Mouse (Mus musculus) forebrain, embryonic 12.5 days (tissue): ENCODE results near the gene Htr1d. TPM values are rescaled to one million over a fixed set of nuclear protein-coding genes. Genes with fewer than 3 reads are reported as not detected.

ENCODE experiments used
- ATAC-seq: fragments of 200-750 bp; cut with Nextera tagmentation; 2 replicates; pipeline ENCODE4 v1.8.0; 2017; ENCODE audit warnings: moderate TSS enrichment; ENCODE audit not compliant: low FRiP score
- H3K27ac ChIP-seq: fragments of 300-500 bp; sonication (generic); 2 replicates; pipeline ENCODE4 v1.5.1; 2016; ENCODE audit warnings: mild to moderate bottlenecking
- H3K27me3 ChIP-seq: fragments of 300-500 bp; sonication (generic); 2 replicates; pipeline ENCODE4 v1.6.1; 2016; ENCODE audit warnings: mild to moderate bottlenecking
- H3K36me3 ChIP-seq: fragments of 300-500 bp; sonication (generic); replicated peaks from 2 replicates; pipeline ENCODE4 v1.6.1; 2016; ENCODE audit warnings: mild to moderate bottlenecking
- H3K4me1 ChIP-seq: fragments of 300-500 bp; sonication (generic); 2 replicates; pipeline ENCODE4 v1.6.1; 2016
- H3K4me2 ChIP-seq: fragments of 300-500 bp; sonication (generic); 2 replicates; pipeline ENCODE4 v1.6.1; 2016; ENCODE audit warnings: mild to moderate bottlenecking, moderate library complexity
- H3K4me3 ChIP-seq: fragments of 300-500 bp; sonication (generic); replicated peaks from 2 replicates; pipeline ENCODE4 v1.5.1; 2016; ENCODE audit warnings: mild to moderate bottlenecking
- H3K9ac ChIP-seq: fragments of 300-500 bp; sonication (generic); 2 replicates; pipeline ENCODE4 v1.6.1; 2016; ENCODE audit warnings: mild to moderate bottlenecking
- H3K9me3 ChIP-seq: fragments of 300-500 bp; sonication (generic); 2 replicates; pipeline ENCODE4 v1.6.1; 2016
- WGBS: fragments of 180-500 bp; shearing (Covaris S2); methylation state at CpG from one replicate; pipeline ENCODE4 v1.1.7; 2016; 5-methylcytosine and 5-hydroxymethylcytosine counted together
- polyA plus RNA-seq: library from polyadenylated mRNA; unstranded; fragments of >200 nt; fragmentation: Nextera tagmentation; extraction: Ambion mirVana; gene quantifications from 2 replicates; pipeline ENCODE4 v1.2.1, GENCODE M21; 2016

Htr1d gene
- polyA plus RNA-seq, 1 experiment from 2014 or later: 0.59 TPM

DNA sequence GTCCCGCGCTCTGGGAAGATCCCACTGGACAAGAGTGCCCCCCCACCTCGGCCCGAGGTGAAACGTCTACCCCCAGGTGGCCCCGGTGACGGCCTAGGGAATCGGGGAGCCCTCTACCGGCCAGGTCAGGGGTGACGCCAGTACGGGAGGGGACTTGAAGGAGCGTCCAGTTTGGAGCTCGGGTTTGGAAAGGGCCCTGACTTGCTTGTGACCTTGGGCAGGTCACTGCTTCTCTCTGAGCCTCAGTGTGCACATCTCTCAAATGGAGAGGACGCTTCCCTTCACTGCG, 1.6 kb downstream of the Htr1d start:
- Histone ChIP-seq H3K4me1 (peaks cover 15% of the 10 kb centered on the region), H3K4me2 (peak overlapping the region; percentile 90), H3K36me3 (no peaks in the 10 kb centered on the region), H3K9me3 (no peaks in the 10 kb centered on the region), H3K27ac (no peak overlapping the region), H3K4me3 (peak overlapping the region; percentile 48), H3K27me3 (peaks cover 75% of the 10 kb centered on the region), H3K9ac (peak overlapping the region; percentile 56; the same call in 1 of the 2 replicates)
- no peak for ATAC-seq
- 1% methylated on average over 15 of the region's 15 CpGs for WGBS

DNA sequence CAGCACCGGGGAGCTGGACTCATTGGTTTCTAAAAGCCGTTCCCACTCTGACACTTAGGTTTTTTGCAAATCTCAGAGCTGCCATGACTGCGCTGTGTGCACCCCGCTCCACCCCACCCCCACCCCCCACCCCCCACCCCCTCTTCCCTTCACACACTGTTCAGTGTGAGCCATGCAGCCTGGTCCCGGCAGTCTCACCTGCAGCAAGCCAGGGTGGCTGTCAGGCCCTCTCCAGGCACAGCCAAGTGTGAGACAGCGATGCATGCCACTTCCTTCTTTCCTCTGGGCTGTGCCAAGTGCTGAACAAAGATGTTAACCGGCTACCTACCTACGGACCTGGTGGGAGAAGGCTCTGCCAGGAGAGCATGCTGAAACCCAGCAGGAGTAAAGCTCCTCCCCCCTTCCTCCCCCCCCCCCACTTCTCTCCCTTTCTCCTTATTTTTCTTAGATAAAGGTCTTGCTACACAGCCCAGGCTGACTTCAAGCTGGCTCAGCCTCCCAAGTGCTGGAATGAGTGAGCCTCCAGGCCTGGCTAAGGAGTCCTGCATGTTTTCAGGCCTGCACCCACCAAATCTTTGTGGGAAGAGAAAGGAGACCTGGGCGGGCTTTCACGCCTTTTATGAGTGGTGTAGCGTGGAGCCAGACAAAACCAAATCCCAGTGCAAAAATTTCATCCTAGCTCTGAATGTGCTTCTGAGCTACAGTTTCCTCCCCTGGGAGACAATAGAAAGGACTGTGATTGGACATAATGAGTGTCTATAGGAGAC, 7.5 kb downstream of the Htr1d start:
- Histone ChIP-seq H3K4me1 (peaks cover 15% of the 10 kb centered on the region), H3K27ac (peak overlapping the region; percentile 59; the same call in 1 of the 2 replicates), H3K4me2 (0 out of 2 replicates have a peak overlapping the region, but pooled peaks have one; percentile 8), H3K36me3 (no peaks in the 10 kb centered on the region), H3K27me3 (peaks cover 23% of the 10 kb centered on the region), H3K9ac (0 out of 2 replicates have a peak overlapping the region, but pooled peaks have one; percentile 12), H3K4me3 (no peak overlapping the region), H3K9me3 (no peaks in the 10 kb centered on the region)
- WGBS: 18% methylated on average over 11 of the region's 11 CpGs
- no peak for ATAC-seq

DNA sequence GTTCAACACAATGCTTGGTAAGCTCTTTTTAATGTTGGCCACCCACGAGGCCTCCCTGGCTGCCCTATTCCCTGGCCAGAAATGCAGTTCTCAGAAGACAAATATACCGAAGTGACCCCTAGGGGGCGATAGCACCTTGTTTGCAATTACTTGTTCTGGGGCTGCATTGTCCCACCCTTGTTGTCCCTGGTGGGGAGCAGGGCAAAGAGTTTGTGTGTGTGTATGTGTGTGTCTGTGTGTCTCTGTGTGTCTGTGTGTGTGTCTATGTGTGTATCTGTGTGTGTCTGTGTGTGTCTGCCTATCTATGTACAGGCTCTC, 8.0 kb downstream of the Htr1d start:
- Histone ChIP-seq H3K4me3 (no peak overlapping the region), H3K4me2 (0 out of 2 replicates have a peak overlapping the region, but pooled peaks have one; percentile 8), H3K36me3 (no peaks in the 10 kb centered on the region), H3K9ac (no peak overlapping the region), H3K27me3 (peaks cover 18% of the 10 kb centered on the region; the same call in 1 of the 2 replicates), H3K27ac (no peak overlapping the region), H3K4me1 (peaks cover 15% of the 10 kb centered on the region), H3K9me3 (no peaks in the 10 kb centered on the region)
- 3% methylated on average over 3 of the region's 3 CpGs for WGBS
- 0 out of 2 replicates have a peak, but pooled peaks have one; percentile 27 for ATAC-seq

DNA sequence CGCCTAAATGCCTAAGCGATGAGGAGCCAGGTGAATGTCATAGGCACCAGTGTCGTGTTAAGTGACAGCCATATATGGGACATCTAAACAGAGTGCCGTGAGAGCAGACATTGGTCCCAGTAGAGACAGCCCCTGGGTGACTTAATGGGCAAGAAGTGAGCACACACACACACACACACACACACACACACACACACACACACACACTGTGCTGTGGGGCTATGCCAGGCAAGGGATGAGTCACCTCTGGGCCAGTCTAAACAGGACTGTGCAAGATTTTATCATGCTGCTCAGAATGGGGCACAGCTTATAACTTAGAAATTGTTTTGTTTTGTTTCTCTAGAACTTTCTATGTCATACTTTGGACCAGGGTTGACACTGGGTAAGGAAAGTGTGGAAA, 10.7 kb downstream of the Htr1d start:
- Histone ChIP-seq H3K9me3 (no peaks in the 10 kb centered on the region), H3K27ac (no peak overlapping the region), H3K4me2 (no peak overlapping the region), H3K36me3 (no peaks in the 10 kb centered on the region), H3K4me3 (no peak overlapping the region), H3K9ac (no peak overlapping the region), H3K27me3 (peaks cover 11% of the 10 kb centered on the region; the same call in 1 of the 2 replicates), H3K4me1 (peaks cover 15% of the 10 kb centered on the region)
- 97% methylated on average over 4 of the region's 4 CpGs for WGBS
- no peak for ATAC-seq

DNA sequence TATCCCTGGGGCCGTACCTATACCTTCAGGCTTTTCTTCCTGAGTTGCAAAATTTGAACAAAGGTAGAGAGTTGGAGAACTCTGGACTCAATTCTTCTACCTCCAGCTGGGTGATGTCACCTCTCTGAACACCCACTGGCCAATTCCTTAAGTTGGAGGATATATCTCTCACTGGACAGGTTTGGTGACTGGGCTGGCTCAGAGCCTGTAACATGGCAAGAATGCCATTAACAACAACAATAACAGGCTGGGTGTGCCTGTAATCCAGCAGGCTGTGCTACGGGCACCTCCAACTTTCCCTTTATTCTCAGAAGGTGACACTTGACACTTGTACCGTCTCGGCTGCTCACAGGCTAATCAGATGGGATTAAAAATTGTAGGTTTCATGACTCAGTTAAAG, 15.8 kb downstream of the Htr1d start:
- Histone ChIP-seq H3K9ac (no peak overlapping the region), H3K27me3 (no peaks in the 10 kb centered on the region), H3K4me1 (no peaks in the 10 kb centered on the region), H3K9me3 (no peaks in the 10 kb centered on the region), H3K27ac (no peak overlapping the region), H3K36me3 (no peaks in the 10 kb centered on the region), H3K4me2 (no peak overlapping the region), H3K4me3 (no peak overlapping the region)
- ATAC-seq: no peak
- WGBS: 52% methylated on average over 4 of the region's 4 CpGs

DNA sequence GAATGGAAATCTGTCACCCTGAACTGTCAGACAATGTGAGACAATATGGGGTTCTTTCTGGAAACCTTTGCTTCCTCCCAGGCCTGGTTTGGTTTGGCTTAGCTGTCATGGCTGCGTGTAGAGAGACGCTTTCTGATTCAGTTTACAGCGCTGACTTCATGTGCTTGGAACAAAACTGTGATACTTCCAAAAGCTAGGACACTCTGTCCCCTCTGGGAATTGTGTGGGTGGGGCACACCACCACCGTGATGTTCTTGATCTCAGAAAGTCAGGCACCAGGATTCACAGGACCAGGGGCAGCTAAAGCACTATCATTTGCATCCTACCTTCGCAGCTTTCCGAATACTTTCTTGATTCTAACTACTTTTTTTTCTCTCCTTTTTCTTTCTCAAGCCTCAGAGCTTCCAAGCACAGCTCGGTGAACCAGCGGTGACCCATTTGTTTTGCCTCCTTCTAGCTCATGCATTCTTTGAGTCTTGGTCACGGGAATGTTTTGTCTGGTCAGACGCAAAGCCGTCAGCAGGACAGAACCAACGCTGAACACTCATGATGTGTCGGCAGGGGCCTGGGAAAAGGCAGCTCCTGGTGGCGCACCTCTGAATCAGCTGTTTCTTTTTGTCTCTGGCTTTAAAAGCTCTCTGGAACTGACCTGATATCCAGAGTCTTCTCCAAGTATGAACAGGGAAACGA, 18.2 kb downstream of the Htr1d start:
- Histone ChIP-seq H3K4me3 (no peak overlapping the region), H3K27ac (no peak overlapping the region), H3K36me3 (no peaks in the 10 kb centered on the region), H3K9ac (no peak overlapping the region), H3K9me3 (no peaks in the 10 kb centered on the region), H3K4me2 (no peak overlapping the region), H3K27me3 (no peaks in the 10 kb centered on the region), H3K4me1 (no peaks in the 10 kb centered on the region)
- WGBS: 68% methylated on average over 15 of the region's 15 CpGs
- ATAC-seq: no peak

DNA sequence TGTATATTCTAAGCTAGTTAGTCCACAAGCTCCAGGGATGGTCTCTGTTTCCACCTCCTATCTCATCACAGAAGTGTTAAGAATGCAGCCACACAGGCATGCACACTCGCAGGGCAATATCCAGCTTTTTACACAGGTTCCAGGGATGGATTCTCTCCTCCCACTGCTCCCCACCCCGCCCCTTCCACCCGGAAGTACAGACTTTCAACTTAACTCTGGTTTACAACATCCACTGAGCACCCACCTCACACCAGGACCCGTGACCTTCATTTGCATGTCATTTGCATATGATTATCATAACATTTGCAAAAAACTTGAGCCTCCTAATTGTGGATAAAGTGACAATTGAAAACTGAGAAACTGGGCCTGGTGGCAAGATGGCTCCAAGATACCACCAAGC, 21.2 kb downstream of the Htr1d start:
- no peak overlapping the region for H3K27ac ChIP-seq
- no peak for ATAC-seq
- 84% methylated on average over 4 of the region's 4 CpGs for WGBS

DNA sequence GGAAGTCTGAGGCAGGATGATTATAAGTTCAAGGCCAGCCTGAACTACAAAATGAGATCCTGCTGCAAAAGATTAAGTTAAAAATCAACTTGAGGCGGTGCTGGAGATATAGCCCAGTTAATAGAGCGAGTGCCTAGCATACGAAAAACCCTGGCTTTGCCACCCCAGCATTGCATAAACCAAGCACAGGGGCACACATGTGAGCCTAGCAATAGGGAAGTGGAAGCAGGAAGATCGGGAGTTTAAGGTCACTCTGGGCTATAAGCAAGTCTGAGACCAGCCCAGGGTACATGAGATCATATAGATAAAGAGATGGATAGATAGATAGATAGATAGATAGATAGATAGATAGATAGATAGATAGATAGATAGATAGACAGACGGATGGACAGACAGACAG, 26.5 kb downstream of the Htr1d start:
- H3K27me3 ChIP-seq: no peaks in the 10 kb centered on the region
- ATAC-seq: no peak
- no peaks in the 10 kb centered on the region for H3K4me1 ChIP-seq
- H3K4me3 ChIP-seq: no peak overlapping the region
- H3K9me3 ChIP-seq: no peaks in the 10 kb centered on the region
- no peak overlapping the region for H3K27ac ChIP-seq
- H3K9ac ChIP-seq: no peak overlapping the region
- H3K36me3 ChIP-seq: no peaks in the 10 kb centered on the region
- 89% methylated on average over 5 of the region's 5 CpGs for WGBS
- no peak overlapping the region for H3K4me2 ChIP-seq

More for the DNA sequence above, 21.2 kb downstream of the Htr1d start:
- Histone ChIP-seq H3K9me3 (no peaks in the 10 kb centered on the region), H3K4me3 (no peak overlapping the region), H3K4me1 (no peaks in the 10 kb centered on the region), H3K9ac (no peak overlapping the region), H3K36me3 (no peaks in the 10 kb centered on the region), H3K4me2 (no peak overlapping the region), H3K27me3 (no peaks in the 10 kb centered on the region)

DNA sequence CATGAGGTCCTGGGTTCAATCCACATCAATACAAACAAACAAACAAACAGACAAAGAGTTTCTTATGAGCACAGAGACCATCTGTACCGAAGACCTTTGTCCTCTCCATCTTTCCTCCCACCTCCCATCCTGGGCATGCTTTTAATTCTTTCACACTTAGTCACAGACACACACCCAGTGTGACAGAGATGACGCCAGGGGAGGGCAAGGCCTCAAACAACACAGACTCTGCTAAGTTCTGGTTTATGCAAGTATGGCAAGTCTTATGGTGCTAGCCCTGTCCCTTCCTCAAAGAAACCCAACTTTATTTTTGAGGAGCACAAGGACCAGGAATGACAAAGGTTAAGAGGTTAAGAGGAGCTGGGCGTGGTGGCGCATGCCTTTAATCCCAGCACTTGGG, 26.9 kb downstream of the Htr1d start:
- 93% methylated on average over 4 of the region's 4 CpGs for WGBS
- no peak for ATAC-seq

DNA sequence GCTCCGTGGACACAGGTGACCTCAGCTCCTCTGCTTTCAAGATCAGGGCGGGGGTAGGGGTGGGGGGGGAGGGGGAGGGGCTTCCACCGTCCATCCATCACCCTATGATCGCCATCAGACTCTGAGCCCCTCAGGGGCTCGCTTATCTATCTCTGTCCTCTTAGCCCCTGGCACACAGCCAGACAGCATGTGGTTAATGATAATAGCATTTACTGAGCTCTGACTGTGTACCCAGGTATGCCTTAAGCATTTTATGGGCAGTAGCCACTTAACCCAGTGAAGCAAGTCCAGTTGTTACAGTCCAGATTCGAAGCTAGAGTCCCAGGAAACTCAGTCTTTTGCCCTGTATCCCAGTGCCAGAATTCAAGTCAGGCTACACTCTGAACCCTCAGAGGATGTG, 28.2 kb downstream of the Htr1d start:
- WGBS: 30% methylated on average over 6 of the region's 6 CpGs
- ATAC-seq: no peak
- no peaks in the 10 kb centered on the region for H3K27me3 ChIP-seq
- no peak overlapping the region for H3K4me2 ChIP-seq
- no peak overlapping the region for H3K4me3 ChIP-seq
- H3K9me3 ChIP-seq: no peaks in the 10 kb centered on the region
- peaks cover 4% of the 10 kb centered on the region; the same call in 1 of the 2 replicates for H3K4me1 ChIP-seq
- no peak overlapping the region for H3K9ac ChIP-seq
- H3K36me3 ChIP-seq: no peaks in the 10 kb centered on the region
- H3K27ac ChIP-seq: no peak overlapping the region

More for the DNA sequence above, 26.9 kb downstream of the Htr1d start:
- Histone ChIP-seq H3K36me3 (no peaks in the 10 kb centered on the region), H3K4me2 (no peak overlapping the region), H3K4me3 (no peak overlapping the region), H3K27ac (no peak overlapping the region), H3K4me1 (peaks cover 4% of the 10 kb centered on the region; the same call in 1 of the 2 replicates), H3K9ac (no peak overlapping the region), H3K27me3 (no peaks in the 10 kb centered on the region), H3K9me3 (no peaks in the 10 kb centered on the region)

DNA sequence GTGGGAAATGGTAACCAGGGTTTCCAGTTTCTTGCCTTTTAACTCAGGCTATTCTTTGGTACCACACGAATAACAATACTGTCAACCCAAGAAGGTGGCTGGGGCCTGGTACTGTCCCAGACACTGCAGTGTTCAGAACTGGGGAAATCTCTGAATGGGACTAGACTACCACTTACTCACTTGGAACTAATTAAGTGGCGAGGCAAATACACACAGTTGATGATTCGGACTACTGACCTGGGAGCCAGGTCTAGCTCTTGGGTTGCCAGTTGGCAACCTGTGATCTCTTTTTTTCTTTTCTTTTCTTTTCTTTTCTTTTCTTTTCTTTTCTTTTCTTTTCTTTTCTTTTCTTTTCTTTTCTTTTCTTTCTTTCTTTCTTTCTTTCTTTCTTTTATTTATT, 29.0 kb downstream of the Htr1d start:
- H3K4me2 ChIP-seq: no peak overlapping the region
- no peaks in the 10 kb centered on the region for H3K36me3 ChIP-seq
- no peaks in the 10 kb centered on the region for H3K9me3 ChIP-seq
- WGBS: 82% methylated on average over 3 of the region's 3 CpGs
- H3K27me3 ChIP-seq: no peaks in the 10 kb centered on the region
- H3K9ac ChIP-seq: no peak overlapping the region
- peaks cover 4% of the 10 kb centered on the region; the same call in 1 of the 2 replicates for H3K4me1 ChIP-seq
- no peak overlapping the region for H3K4me3 ChIP-seq
- no peak for ATAC-seq
- no peak overlapping the region for H3K27ac ChIP-seq

DNA sequence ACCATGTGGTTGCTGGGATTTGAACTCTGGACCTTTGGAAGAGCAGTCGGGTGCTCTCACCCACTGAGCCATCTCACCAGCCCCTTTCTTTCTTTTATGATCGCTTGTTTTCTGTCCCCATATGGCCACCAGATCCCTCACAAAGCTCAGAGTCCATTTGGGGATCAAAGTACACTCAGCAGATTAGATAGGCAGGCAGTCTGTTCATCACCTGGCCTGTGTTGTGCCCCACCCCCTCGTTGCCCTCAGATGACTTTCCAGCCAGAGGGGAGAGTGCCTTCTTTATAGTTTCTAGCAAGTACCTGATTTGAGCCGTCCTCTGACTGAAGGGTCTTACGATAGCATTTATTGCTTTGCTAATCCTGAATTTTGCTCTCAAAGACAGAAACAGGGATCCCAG, 29.5 kb downstream of the Htr1d start:
- Histone ChIP-seq H3K27me3 (no peaks in the 10 kb centered on the region), H3K9me3 (no peaks in the 10 kb centered on the region), H3K36me3 (no peaks in the 10 kb centered on the region), H3K4me1 (peaks cover 4% of the 10 kb centered on the region; the same call in 1 of the 2 replicates), H3K4me3 (no peak overlapping the region), H3K4me2 (no peak overlapping the region), H3K27ac (no peak overlapping the region), H3K9ac (no peak overlapping the region)
- WGBS: 82% methylated on average over 5 of the region's 5 CpGs
- ATAC-seq: no peak

DNA sequence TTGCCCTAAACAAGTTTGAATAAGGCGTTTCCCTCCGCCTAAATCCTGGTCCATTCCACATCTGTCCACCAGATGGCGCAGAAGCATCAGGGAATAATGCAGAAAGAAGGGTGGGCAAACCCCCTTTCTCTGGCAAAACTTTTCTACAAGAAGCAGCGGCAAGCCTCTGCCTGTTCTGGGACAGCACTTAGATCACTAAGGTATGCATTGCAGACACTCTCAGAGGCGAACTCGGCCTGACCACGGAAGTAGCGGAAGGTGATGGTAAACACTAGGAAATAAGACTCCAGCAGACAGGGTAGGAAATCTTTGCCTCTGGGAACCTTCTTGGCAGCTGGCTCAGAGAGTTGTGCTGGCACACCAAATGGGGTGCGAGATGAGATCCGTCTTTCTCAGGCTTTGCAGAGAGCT, 31.5 kb downstream of the Htr1d start:
- WGBS: 13% methylated on average over 10 of the region's 10 CpGs
- no peak for ATAC-seq

More for the DNA sequence above, 31.5 kb downstream of the Htr1d start:
- Histone ChIP-seq H3K4me2 (peak overlapping the region; percentile 24), H3K4me3 (no peak overlapping the region), H3K27ac (no peak overlapping the region), H3K9ac (no peak overlapping the region), H3K4me1 (peaks cover 4% of the 10 kb centered on the region; the same call in 1 of the 2 replicates), H3K27me3 (no peaks in the 10 kb centered on the region), H3K36me3 (no peaks in the 10 kb centered on the region), H3K9me3 (no peaks in the 10 kb centered on the region)
